Mouse (Mus musculus) lung, adult 2 months (tissue): ENCODE measurements around the gene Rhbdf2. TPM values are rescaled to one million over a fixed set of nuclear protein-coding genes. Genes with fewer than 3 reads are reported as not detected.

Experiments used
- DNase-seq: peaks from one replicate; pipeline ENCODE4 v3.0.0; 2022
- H3K4me1 ChIP-seq: fragments of 200-500 bp; 2 replicates; pipeline ENCODE4 v1.6.1; 2011; ENCODE audit warnings: low read length; ENCODE audit not compliant: control insufficient read depth, insufficient read depth
- H3K4me3 ChIP-seq: fragments of 200-500 bp; replicated peaks from 2 replicates; pipeline ENCODE3; 2011; ENCODE audit warnings: low read depth, mild to moderate bottlenecking, control low read depth, low read length; ENCODE audit errors: extremely low read depth
- CTCF ChIP-seq: fragments of 200-500 bp; IDR thresholded peaks from 2 replicates; pipeline ENCODE4 v1.5.1; 2011; ENCODE audit warnings: mild to moderate bottlenecking, low read length, control low read depth; ENCODE audit not compliant: insufficient read depth
- POLR2A ChIP-seq: fragments of 200-500 bp; IDR thresholded peaks from 2 replicates; pipeline ENCODE4 v1.6.1; 2011; ENCODE audit warnings: low read depth, mild to moderate bottlenecking, control low read depth, low read length, borderline replicate concordance; ENCODE audit errors: extremely low read depth
- WGBS: fragments of 180-500 bp; shearing (Covaris S2); methylation state at CpG from one replicate; pipeline ENCODE4 v1.1.7; 2018; 5-methylcytosine and 5-hydroxymethylcytosine counted together
- polyA plus RNA-seq: library from polyadenylated mRNA; depleted of rRNA; stranded (reverse); fragments of >200 nt; gene quantifications from 2 replicates; pipeline ENCODE4 v1.2.3, GENCODE M21; 2012

Rhbdf2 gene
- polyA plus RNA-seq, 1 experiment = 82.2 TPM

DNA sequence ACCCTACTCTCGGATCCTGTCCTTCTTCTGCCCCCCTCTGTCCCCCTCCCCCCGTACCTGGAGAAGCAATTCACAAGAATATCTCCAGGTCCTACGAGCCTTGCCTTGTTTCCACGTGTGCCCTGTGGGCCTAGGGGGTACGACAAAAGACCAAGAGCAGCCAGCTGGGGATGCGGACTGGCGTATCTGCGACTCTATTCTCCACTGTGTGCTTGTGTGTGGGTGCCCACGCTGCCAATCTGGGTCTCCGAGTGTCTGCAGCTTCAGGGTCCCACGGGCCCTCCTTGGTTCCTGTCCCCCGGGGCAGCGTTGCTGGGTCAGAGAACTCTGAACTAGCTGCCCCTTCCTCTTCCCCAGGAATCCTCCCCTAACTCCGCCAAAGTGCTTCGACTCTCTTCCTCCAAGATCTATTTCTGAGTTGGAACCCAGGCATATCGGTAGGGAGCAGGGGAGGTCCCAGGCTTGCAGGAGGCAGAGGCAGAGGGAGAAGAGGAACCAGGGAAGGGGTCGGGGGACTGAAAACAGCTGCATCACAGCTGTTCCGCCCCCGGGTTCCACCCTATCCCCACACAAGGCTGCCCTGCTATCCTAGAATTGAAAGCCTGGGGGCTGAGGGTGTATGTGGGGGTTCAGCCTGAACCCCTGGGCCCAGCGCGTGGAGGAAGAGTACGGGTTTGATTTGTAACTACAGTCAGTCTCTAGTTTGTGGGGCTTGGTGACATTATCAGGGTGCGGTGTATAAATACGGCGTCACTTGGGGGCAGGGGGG, 25.7 kb upstream of the Rhbdf2 start:
- no peak overlapping the region for H3K4me3 ChIP-seq

DNA sequence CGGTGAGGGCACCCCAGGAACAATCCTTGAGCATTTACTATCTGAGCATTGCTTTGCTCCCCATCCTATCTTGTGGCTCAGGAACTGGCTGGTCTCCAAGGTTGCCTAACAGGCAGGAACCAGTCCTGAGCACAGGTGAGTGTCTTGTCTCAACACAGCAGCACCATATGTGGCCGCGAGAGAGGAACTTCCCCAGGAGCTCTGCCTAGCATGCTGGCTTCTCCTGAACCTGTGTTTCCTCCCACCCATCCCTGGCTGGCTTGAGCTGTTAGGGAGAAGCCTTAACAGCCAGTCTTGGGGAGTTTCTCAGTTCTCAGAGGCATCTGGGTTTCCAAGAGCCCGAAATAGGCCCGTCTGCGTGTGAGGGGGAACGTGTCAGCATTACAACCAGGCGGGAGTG, 24.5 kb upstream of the Rhbdf2 start:
- TF ChIP-seq CTCF = no peak
- no peak for TF ChIP-seq POLR2A
- no peak for DNase-seq
- Histone ChIP-seq H3K4me3 (no peak overlapping the region), H3K4me1 (peaks cover 22% of the 10 kb centered on the region)
- 84% methylated on average over 8 of the region's 8 CpGs for WGBS

More for the DNA sequence above, 25.7 kb upstream of the Rhbdf2 start:
- 81% methylated on average over 25 of the region's 25 CpGs for WGBS
- no peak for TF ChIP-seq CTCF
- no peak for TF ChIP-seq POLR2A
- DNase-seq = no peak
- H3K4me1 ChIP-seq = peaks cover 23% of the 10 kb centered on the region

DNA sequence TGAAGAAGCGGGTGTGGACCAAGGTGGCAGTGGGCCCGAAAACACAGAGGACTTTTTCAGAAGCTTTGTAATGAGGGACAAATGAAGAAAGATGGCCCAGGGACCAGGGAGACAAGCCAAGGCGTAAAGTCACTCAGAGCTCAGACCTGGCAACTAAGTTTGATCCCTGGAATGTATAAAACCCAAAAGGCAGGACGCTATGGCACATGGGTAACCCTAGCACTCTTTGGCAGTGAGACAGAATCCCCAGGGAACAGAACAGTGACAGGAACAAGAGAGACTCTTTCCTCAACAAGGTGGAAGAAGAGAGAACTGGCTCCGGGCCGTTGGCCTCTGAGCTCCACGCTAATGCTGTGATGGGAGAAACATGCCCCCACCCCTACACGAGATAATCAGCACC, 24.0 kb upstream of the Rhbdf2 start:
- peaks cover 20% of the 10 kb centered on the region for H3K4me1 ChIP-seq
- WGBS = 89% methylated on average over 8 of the region's 8 CpGs
- no peak for TF ChIP-seq CTCF
- TF ChIP-seq POLR2A = no peak
- no peak for DNase-seq
- H3K4me3 ChIP-seq = no peak overlapping the region

DNA sequence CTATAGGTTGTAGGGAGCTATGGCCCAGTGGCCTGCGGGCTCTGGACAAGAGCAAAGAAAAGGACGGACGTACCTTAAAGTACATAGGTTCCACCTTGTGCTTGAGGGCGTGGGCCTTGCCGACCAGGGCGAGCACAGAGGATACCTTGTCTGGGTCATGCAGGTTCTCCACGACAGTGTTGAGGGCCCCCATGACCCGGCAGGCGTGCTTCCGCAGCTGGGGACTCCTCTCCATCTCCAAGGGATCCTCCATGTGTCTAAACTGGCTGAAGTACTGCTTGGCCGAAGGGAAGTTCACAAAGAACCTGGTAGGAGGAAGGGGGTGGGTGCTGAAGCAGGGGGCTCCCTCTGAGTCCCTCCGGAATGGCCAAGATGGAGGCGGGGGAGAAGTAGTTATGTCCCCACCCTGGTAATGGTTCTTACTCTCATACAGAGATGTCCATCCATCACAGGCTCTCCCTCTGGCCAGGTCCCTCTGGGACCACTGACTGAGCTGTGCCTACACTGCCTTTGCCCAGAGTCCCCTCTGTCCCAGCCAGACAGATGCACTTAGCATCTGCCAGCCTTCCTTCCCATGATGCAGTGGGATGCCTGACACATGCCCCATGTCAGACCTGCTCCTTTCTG, 23.0 kb upstream of the Rhbdf2 start:
- DNase-seq = no peak
- no peak overlapping the region for H3K4me3 ChIP-seq
- H3K4me1 ChIP-seq = peaks cover 20% of the 10 kb centered on the region
- TF ChIP-seq CTCF (no peak), POLR2A (no peak)
- WGBS = 94% methylated on average over 13 of the region's 13 CpGs

GRCm38 (mm10) chr11:116648976-116649375, 22.2 kb upstream of the Rhbdf2 start:
- Histone ChIP-seq H3K4me3 (no peak overlapping the region), H3K4me1 (peaks cover 17% of the 10 kb centered on the region)
- DNase-seq = no peak
- no peak for TF ChIP-seq CTCF
- TF ChIP-seq POLR2A = no peak
- WGBS = 67% methylated on average over 10 of the region's 10 CpGs

GRCm38 (mm10) chr11:116648213-116648921, 21.5 kb upstream of the Rhbdf2 start:
- peak; percentile 34 for DNase-seq
- 38% methylated on average over 18 of the region's 18 CpGs for WGBS
- TF ChIP-seq POLR2A (peak; percentile 36; the same call in 1 of the 2 replicates), CTCF (no peak)
- no peak overlapping the region for H3K4me3 ChIP-seq
- H3K4me1 ChIP-seq = peaks cover 13% of the 10 kb centered on the region

DNA sequence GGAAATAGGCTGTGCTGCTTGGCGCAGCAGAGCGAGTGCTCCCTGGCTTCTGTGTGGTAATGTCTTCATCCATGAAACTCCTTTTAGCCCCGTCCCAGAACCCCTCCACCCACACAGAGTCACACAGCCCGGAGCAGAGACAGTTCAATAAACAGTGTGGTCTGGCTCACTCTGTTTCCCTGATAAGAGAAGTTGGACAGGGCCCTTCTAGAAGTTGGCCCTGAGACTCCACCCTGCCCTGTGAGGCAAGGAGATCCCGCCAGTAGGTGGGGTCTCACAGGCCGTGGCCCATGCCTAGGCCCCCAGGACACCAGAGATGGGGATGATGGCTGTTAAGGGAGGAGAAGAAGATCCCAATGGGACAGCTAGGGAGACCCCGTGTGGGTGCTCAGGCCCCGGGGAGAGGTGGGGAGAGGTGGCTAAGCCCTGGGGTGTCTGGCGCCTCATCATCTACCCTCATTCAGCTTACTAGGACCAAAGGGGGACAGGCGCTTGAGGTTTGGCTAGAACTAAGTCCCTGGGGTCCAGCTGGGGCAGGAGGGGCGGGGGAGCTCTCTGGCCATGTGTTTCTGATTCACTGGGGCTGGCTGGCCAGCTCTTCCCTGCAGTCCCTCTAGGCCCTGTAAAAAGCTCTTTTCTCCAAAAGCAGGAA, 20.6 kb upstream of the Rhbdf2 start:
- DNase-seq = peak; percentile 41
- TF ChIP-seq POLR2A = no peak
- no peak for TF ChIP-seq CTCF
- H3K4me1 ChIP-seq = peaks cover 12% of the 10 kb centered on the region
- no peak overlapping the region for H3K4me3 ChIP-seq
- 39% methylated on average over 11 of the region's 11 CpGs for WGBS

GRCm38 (mm10) chr11:116646771-116647170, 20.0 kb upstream of the Rhbdf2 start:
- H3K4me3 ChIP-seq = no peak overlapping the region
- TF ChIP-seq POLR2A (no peak), CTCF (no peak)
- WGBS = 87% methylated on average over 7 of the region's 7 CpGs

DNA sequence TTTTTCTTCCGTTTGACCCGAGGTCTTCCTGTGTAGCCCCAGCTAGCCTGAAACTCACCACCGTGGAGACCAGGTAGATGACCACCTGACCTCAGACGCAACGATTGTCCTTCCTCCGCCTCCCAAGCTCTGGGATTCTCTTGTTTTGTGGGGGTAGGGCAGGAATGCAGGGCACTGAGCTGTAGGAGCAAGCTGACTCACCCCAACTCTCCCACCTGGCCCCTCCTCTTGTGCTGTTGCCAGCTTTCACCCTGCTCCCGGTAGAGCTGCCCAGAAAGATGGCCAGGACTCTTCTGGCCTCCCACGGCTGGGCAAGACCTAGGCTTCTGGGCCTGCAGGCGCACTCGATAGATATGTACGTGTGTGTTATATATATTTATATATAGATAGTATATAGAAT, 19.3 kb upstream of the Rhbdf2 start:
- H3K4me1 ChIP-seq = peaks cover 12% of the 10 kb centered on the region
- DNase-seq = no peak
- WGBS = 76% methylated on average over 11 of the region's 11 CpGs
- no peak for TF ChIP-seq POLR2A
- no peak for TF ChIP-seq CTCF
- H3K4me3 ChIP-seq = no peak overlapping the region

More at GRCm38 (mm10) chr11:116646771-116647170, 20.0 kb upstream of the Rhbdf2 start:
- H3K4me1 ChIP-seq = peaks cover 12% of the 10 kb centered on the region
- no peak for DNase-seq
